Mouse (Mus musculus) testis, adult 2 months (tissue): ENCODE data around the gene Fkbp8.

Experiments
- CTCF ChIP-seq: fragments of 200-500 bp; IDR thresholded peaks from 2 replicates; pipeline ENCODE4 v1.5.1; 2012; ENCODE audit warnings: low read depth, mild to moderate bottlenecking, inconsistent platforms, low read length, moderate library complexity; ENCODE audit not compliant: control insufficient read depth, insufficient read depth, insufficient replicate concordance
- POLR2A ChIP-seq: fragments of 200-500 bp; IDR thresholded peaks from 2 replicates; pipeline ENCODE4 v1.6.1; 2012; ENCODE audit warnings: low read depth, mild to moderate bottlenecking, inconsistent platforms, low read length, moderate library complexity; ENCODE audit not compliant: control insufficient read depth

- no peak for TF ChIP-seq CTCF
- no peak for TF ChIP-seq POLR2A
Measured at GRCm38 (mm10) chr8:70512253-70512903, 15.1 kb upstream of the Fkbp8 start.
